Mouse (Mus musculus) lung, postnatal 0 days (tissue): ENCODE measurements around the gene Cep112. TPM values are rescaled to one million over a fixed set of nuclear protein-coding genes. Genes with fewer than 3 reads are reported as not detected.

Source experiments
- ATAC-seq: fragments of 200-750 bp; cut with Nextera tagmentation; 2 replicates; pipeline ENCODE4 v1.8.0; 2017; ENCODE audit warnings: moderate library complexity
- DNase-seq: peaks from one replicate; pipeline ENCODE4 v3.0.0-alpha.2; 2016; ENCODE audit warnings: low spot score
- H3K27ac ChIP-seq: fragments of 300-500 bp; sonication (generic); 2 replicates; pipeline ENCODE4 v1.5.1; 2014; ENCODE audit warnings: antibody characterized with exemption, mild to moderate bottlenecking, low read length, mixed read lengths
- H3K27me3 ChIP-seq: fragments of 300-500 bp; sonication (generic); replicated peaks from 2 replicates; pipeline ENCODE4 v1.6.1; 2014; ENCODE audit warnings: low read length, mixed read lengths; ENCODE audit not compliant: insufficient read depth
- H3K36me3 ChIP-seq: fragments of 300-500 bp; sonication (generic); 2 replicates; pipeline ENCODE4 v1.6.1; 2014; ENCODE audit warnings: low read length, mixed read lengths; ENCODE audit not compliant: insufficient read depth
- H3K4me1 ChIP-seq: fragments of 300-500 bp; sonication (generic); 2 replicates; pipeline ENCODE4 v1.6.1; 2014; ENCODE audit warnings: antibody characterized with exemption, low read depth, low read length, mixed read lengths; ENCODE audit not compliant: insufficient read depth
- H3K4me2 ChIP-seq: fragments of 300-500 bp; sonication (generic); replicated peaks from 2 replicates; pipeline ENCODE4 v1.6.1; 2014; ENCODE audit warnings: low read depth, mild to moderate bottlenecking, low read length, moderate library complexity, mixed read lengths
- H3K4me3 ChIP-seq: fragments of 300-500 bp; sonication (generic); 2 replicates; pipeline ENCODE4 v1.5.1; 2014; ENCODE audit warnings: low read depth, low read length
- H3K9ac ChIP-seq: fragments of 300-500 bp; sonication (generic); replicated peaks from 2 replicates; pipeline ENCODE4 v1.6.1; 2014; ENCODE audit warnings: low read depth, mild to moderate bottlenecking
- H3K9me3 ChIP-seq: fragments of 300-500 bp; sonication (generic); 2 replicates; pipeline ENCODE4 v1.6.1; 2016; ENCODE audit warnings: low read length, mixed read lengths
- CTCF ChIP-seq: IDR thresholded peaks from 2 replicates; pipeline ENCODE4 v1.5.1; 2016; ENCODE audit warnings: antibody characterized with exemption, mild to moderate bottlenecking
- EP300 ChIP-seq: IDR thresholded peaks from 2 replicates; pipeline ENCODE4 v1.6.1; 2016; ENCODE audit warnings: antibody characterized with exemption, mild to moderate bottlenecking, control low read depth
- WGBS: fragments of 180-500 bp; shearing (Covaris S2); extraction: QIAGEN DNeasy Blood & Tissue Kit; methylation state at CpG from one replicate; pipeline ENCODE4 v1.1.7; 2014; 5-methylcytosine and 5-hydroxymethylcytosine counted together
- polyA plus RNA-seq: library from polyadenylated mRNA; unstranded; fragments of >200 nt; fragmentation: Nextera tagmentation; extraction: Ambion mirVana; gene quantifications from 2 replicates; pipeline ENCODE4 v1.2.1, GENCODE M21; 2015

The Cep112 gene
- polyA plus RNA-seq, 1 experiment from 2014 or later = 6.4 TPM

- TF ChIP-seq CTCF (no peak), EP300 (no peak)
- DNase-seq (no peak), ATAC-seq (no peak)
- Histone ChIP-seq H3K27ac (no peak overlapping the region), H3K4me3 (no peak overlapping the region), H3K9me3 (no peaks in the 10 kb centered on the region), H3K9ac (no peak overlapping the region), H3K4me2 (no peak overlapping the region), H3K27me3 (no peaks in the 10 kb centered on the region), H3K36me3 (no peaks in the 10 kb centered on the region), H3K4me1 (no peaks in the 10 kb centered on the region)
- WGBS = 97% methylated on average over 1 of the region's 1 CpGs
These were observed 426.8 kb downstream of the Cep112 start for GRCm38 (mm10) chr11:108851771-108852170.

GRCm38 (mm10) chr11:108857254-108857653, 432.3 kb downstream of the Cep112 start:
- H3K9me3 ChIP-seq = no peaks in the 10 kb centered on the region
- no peaks in the 10 kb centered on the region for H3K36me3 ChIP-seq
- H3K4me2 ChIP-seq = no peak overlapping the region
- H3K4me3 ChIP-seq = no peak overlapping the region
- no peaks in the 10 kb centered on the region for H3K4me1 ChIP-seq
- TF ChIP-seq CTCF (no peak), EP300 (no peak)
- no peak for DNase-seq
- no peak overlapping the region for H3K27ac ChIP-seq
- H3K27me3 ChIP-seq = no peaks in the 10 kb centered on the region
- 37% methylated on average over 6 of the region's 6 CpGs for WGBS
- H3K9ac ChIP-seq = no peak overlapping the region
- ATAC-seq = no peak

GRCm38 (mm10) chr11:108857678-108858338, 432.8 kb downstream of the Cep112 start:
- WGBS = 26% methylated on average over 7 of the region's 7 CpGs
- no peak overlapping the region for H3K4me2 ChIP-seq
- TF ChIP-seq EP300 = no peak
- no peak for TF ChIP-seq CTCF
- no peaks in the 10 kb centered on the region for H3K4me1 ChIP-seq
- no peaks in the 10 kb centered on the region for H3K27me3 ChIP-seq
- H3K9ac ChIP-seq = no peak overlapping the region
- H3K36me3 ChIP-seq = no peaks in the 10 kb centered on the region
- peak; percentile 77 for DNase-seq
- peak; percentile 80 for ATAC-seq
- no peak overlapping the region for H3K4me3 ChIP-seq
- H3K27ac ChIP-seq = no peak overlapping the region
- H3K9me3 ChIP-seq = no peaks in the 10 kb centered on the region

GRCm38 (mm10) chr11:108858339-108858804, 433.4 kb downstream of the Cep112 start:
- H3K27ac ChIP-seq = no peak overlapping the region
- no peak overlapping the region for H3K4me3 ChIP-seq
- no peaks in the 10 kb centered on the region for H3K9me3 ChIP-seq
- no peak overlapping the region for H3K9ac ChIP-seq
- no peaks in the 10 kb centered on the region for H3K27me3 ChIP-seq
- no peaks in the 10 kb centered on the region for H3K36me3 ChIP-seq
- no peak overlapping the region for H3K4me2 ChIP-seq
- no peak for TF ChIP-seq EP300
- no peak for TF ChIP-seq CTCF
- H3K4me1 ChIP-seq = no peaks in the 10 kb centered on the region
- DNase-seq (no peak), ATAC-seq (peak; percentile 59)
- 51% methylated on average over 3 of the region's 3 CpGs for WGBS

GRCm38 (mm10) chr11:108858846-108859245, 433.9 kb downstream of the Cep112 start:
- Histone ChIP-seq H3K4me3 (no peak overlapping the region), H3K27ac (no peak overlapping the region), H3K4me1 (no peaks in the 10 kb centered on the region), H3K9me3 (no peaks in the 10 kb centered on the region), H3K27me3 (no peaks in the 10 kb centered on the region), H3K36me3 (no peaks in the 10 kb centered on the region), H3K4me2 (no peak overlapping the region), H3K9ac (no peak overlapping the region)
- ATAC-seq = no peak
- WGBS = 81% methylated on average over 6 of the region's 6 CpGs
- no peak for DNase-seq
- TF ChIP-seq CTCF (no peak), EP300 (no peak)

GRCm38 (mm10) chr11:108862360-108862759, 437.4 kb downstream of the Cep112 start:
- H3K27ac ChIP-seq = no peak overlapping the region
- no peak overlapping the region for H3K4me3 ChIP-seq
- no peaks in the 10 kb centered on the region for H3K4me1 ChIP-seq
- WGBS = 79% methylated on average over 6 of the region's 6 CpGs
- no peaks in the 10 kb centered on the region for H3K36me3 ChIP-seq
- no peak overlapping the region for H3K9ac ChIP-seq
- DNase-seq = no peak
- no peak for TF ChIP-seq CTCF
- no peaks in the 10 kb centered on the region for H3K9me3 ChIP-seq
- no peaks in the 10 kb centered on the region for H3K27me3 ChIP-seq
- no peak for ATAC-seq
- H3K4me2 ChIP-seq = no peak overlapping the region
